Mouse (Mus musculus) myocyte (in vitro differentiated cells): ENCODE data around the gene Mrps26.

Experiments
- E2F4 ChIP-seq: IDR thresholded peaks from one replicate; pipeline ENCODE4 v1.6.1; 2011; ENCODE audit warnings: mild to moderate bottlenecking, control low read depth, moderate library complexity; ENCODE audit not compliant: insufficient read depth
- MAX ChIP-seq: IDR thresholded peaks from one replicate; pipeline ENCODE4 v1.6.1; 2011; ENCODE audit warnings: low read depth, mild to moderate bottlenecking, control low read depth
- MYOD1 ChIP-seq, 3 experiments: IDR thresholded peaks; one replicate each; pipeline ENCODE4 v1.6.1; 2011; ENCODE audit warnings: control low read depth in 2 of 3, low read depth in 2 of 3, mild to moderate bottlenecking in 2 of 3, moderate library complexity in 1 of 3; ENCODE audit not compliant: insufficient read length in 2 of 3, control insufficient read depth in 1 of 3
- POLR2A ChIP-seq: IDR thresholded peaks from one replicate; pipeline ENCODE4 v1.6.1; 2011; ENCODE audit warnings: low read depth, mild to moderate bottlenecking, control low read depth, moderate library complexity; ENCODE audit not compliant: insufficient read length
- REST ChIP-seq: IDR thresholded peaks from one replicate; pipeline ENCODE4 v1.6.1; 2011; ENCODE audit warnings: mild to moderate bottlenecking, control low read depth, moderate library complexity; ENCODE audit not compliant: insufficient read depth, insufficient read length
- TCF12 ChIP-seq: IDR thresholded peaks from one replicate; pipeline ENCODE4 v1.6.1; 2011; ENCODE audit warnings: mild to moderate bottlenecking, control low read depth; ENCODE audit not compliant: poor library complexity, insufficient read depth, severe bottlenecking
- TCF3 ChIP-seq: IDR thresholded peaks from one replicate; pipeline ENCODE4 v1.6.1; 2011; ENCODE audit warnings: low read depth, control low read depth; ENCODE audit not compliant: insufficient read length
- USF1 ChIP-seq: IDR thresholded peaks from one replicate; pipeline ENCODE4 v1.6.1; 2011; ENCODE audit warnings: low read depth, mild to moderate bottlenecking, control low read depth, moderate library complexity

DNA sequence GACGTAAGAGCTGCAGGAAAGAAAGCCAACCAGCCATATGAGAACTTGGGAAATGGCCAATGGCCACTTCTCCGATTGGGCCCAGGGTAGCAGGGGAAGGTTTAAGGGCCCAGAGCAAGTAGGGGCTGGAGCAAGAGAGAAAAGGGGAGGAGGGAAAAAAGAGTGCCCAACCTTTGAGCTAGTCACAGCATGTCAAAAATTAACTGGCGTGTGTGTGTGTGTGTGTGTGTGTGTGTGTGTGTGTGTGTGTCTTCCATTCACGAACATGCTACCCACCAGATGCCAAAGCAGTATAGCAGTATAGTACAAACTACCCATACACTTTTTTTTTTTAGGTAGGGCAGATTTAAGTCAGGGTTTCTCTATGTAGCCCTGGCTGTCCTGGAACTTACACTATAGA is 5.4 kb downstream of the Mrps26 start:
- TF ChIP-seq POLR2A (no peak), USF1 (no peak), TCF12 (no peak), E2F4 (no peak), TCF3 (no peak), MAX (no peak), MYOD1 (IDR thresholded peaks at IDR 0.05; ENCODE audit: control insufficient read depth in 1 of 3, insufficient read length in 2 of 3, low read depth in 2 of 3) (no peak), REST (no peak)
